Mouse (Mus musculus) erythroblast, embryonic 14.5 days (primary cell): Measurements from ENCODE around the gene Amotl1.

Source experiments
- GATA1 ChIP-seq: IDR thresholded peaks from 2 replicates; pipeline ENCODE4 v1.6.1; 2012; ENCODE audit warnings: low read length, inconsistent platforms, mixed read lengths
- TAL1 ChIP-seq: IDR thresholded peaks from 3 replicates; pipeline ENCODE4 v1.6.1; 2012; ENCODE audit warnings: low read length, inconsistent platforms, mixed read lengths

GRCm38 (mm10) chr9:14680584-14680983 lies 35.7 kb upstream of the Amotl1 start:
- TF ChIP-seq TAL1 (no peak), GATA1 (no peak)
